Mouse (Mus musculus): ENCODE results near the gene Tmem229b.

DNA sequence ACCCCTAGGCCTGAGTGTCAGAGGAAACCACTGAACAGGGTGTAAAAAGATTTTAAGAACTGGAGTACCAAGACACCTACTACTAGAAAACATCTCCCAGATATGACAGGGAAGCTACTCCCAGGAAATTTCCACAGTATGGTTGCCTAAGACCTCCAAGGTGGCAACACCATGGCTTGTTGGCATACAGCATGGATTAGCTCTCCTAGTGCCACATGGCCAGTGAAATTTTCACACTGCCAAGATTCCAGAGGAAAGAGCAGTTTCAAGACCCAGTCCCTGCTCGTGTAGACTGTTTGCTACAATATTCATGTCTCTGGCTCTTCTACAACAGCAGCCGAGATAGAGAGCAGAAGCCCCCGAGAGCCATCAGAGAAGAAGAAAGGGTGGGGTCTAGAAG, 4.4 kb downstream of the Tmem229b start:
- TF ChIP-seq CTCF (IDR thresholded peaks at IDR 0.05; ENCODE audit: borderline replicate concordance, insufficient read depth, low read depth, low read length) (no peak), POLR2A (IDR thresholded peaks at IDR 0.05; ENCODE audit: borderline replicate concordance, insufficient read depth, low read length) (no peak)
